23 mouse cellular contexts compared by ENCODE assay signal in genomic region chr11:118892876-118893275, GRCm38 (mm10).
"Had no signal": no experiment of that assay in that cellular context is flagged by ENCODE, and none has a peak within 500 bp of the region (broad histone marks: within the 10 kb centered on the region; RNA-seq: fewer than 3 reads in every experiment).

No protein-coding gene starts in this region.

- H3K27ac ChIP-seq: limb, embryonic 13.5 days; liver, embryonic 12.5 days; liver, embryonic 15.5 days; lung, embryonic 15.5 days; midbrain, embryonic 12.5 days; midbrain, embryonic 15.5 days; neural tube, embryonic 12.5 days; stomach, postnatal 0 days had no signal

- H3K4me2 ChIP-seq: limb, embryonic 13.5 days; liver, embryonic 12.5 days; liver, embryonic 15.5 days; lung, embryonic 15.5 days; midbrain, embryonic 12.5 days; midbrain, embryonic 15.5 days; neural tube, embryonic 12.5 days; neural tube, embryonic 15.5 days had no signal

- H3K27me3 ChIP-seq: liver, embryonic 15.5 days; lung, embryonic 15.5 days; midbrain, embryonic 15.5 days; neural tube, embryonic 12.5 days; neural tube, embryonic 15.5 days had no signal

- H3K36me3 ChIP-seq: limb, embryonic 13.5 days; liver, embryonic 12.5 days; liver, embryonic 15.5 days; lung, embryonic 15.5 days; midbrain, embryonic 12.5 days; midbrain, embryonic 15.5 days; neural tube, embryonic 12.5 days; neural tube, embryonic 15.5 days had no signal

- H3K4me3 ChIP-seq: limb, embryonic 13.5 days; liver, embryonic 12.5 days; liver, embryonic 15.5 days; lung, embryonic 15.5 days; megakaryocyte, embryonic 14.5 days; midbrain, embryonic 12.5 days; midbrain, embryonic 15.5 days; neural tube, embryonic 12.5 days; neural tube, embryonic 15.5 days had no signal

- DNase-seq: kidney, adult 9 months; kidney, postnatal 14 days; kidney, postnatal 4 days; liver; lung, adult 18-20 months; lung, postnatal 10 days; lung, postnatal 36 days; right cerebral cortex, adult 18-20 months; right cerebral cortex, postnatal 14 days; right cerebral cortex, postnatal 4 days; thymus, adult 2 months; thymus, postnatal 14 days; thymus, postnatal 4 days had no signal

- H3K4me1 ChIP-seq: liver, embryonic 12.5 days; liver, embryonic 15.5 days; lung, embryonic 15.5 days; megakaryocyte, embryonic 14.5 days had no signal

- H3K9ac ChIP-seq: limb, embryonic 13.5 days; liver, embryonic 12.5 days; liver, embryonic 15.5 days; lung, embryonic 15.5 days; midbrain, embryonic 12.5 days; midbrain, embryonic 15.5 days; neural tube, embryonic 12.5 days; neural tube, embryonic 15.5 days had no signal

- ATAC-seq: liver, embryonic 12.5 days; midbrain, embryonic 15.5 days had no signal

- H3K9me3 ChIP-seq: limb, embryonic 13.5 days; liver, embryonic 12.5 days; liver, embryonic 15.5 days; lung, embryonic 15.5 days; megakaryocyte, embryonic 14.5 days; midbrain, embryonic 12.5 days; midbrain, embryonic 15.5 days; neural tube, embryonic 12.5 days; neural tube, embryonic 15.5 days had no signal
